Mouse (Mus musculus): ENCODE results near the gene Cdc42se2. TPM values are rescaled to one million over a fixed set of nuclear protein-coding genes. Genes with fewer than 3 reads are reported as not detected.

Cdc42se2 gene
- total and polyA plus RNA-seq, 3 experiments, result 97.4 to 227 (median 99.1) TPM

- no peaks in the 10 kb centered on the region for H3K9me3 ChIP-seq (replicated peaks; ENCODE audit: low read length)
Measured at GRCm38 (mm10) chr11:54802621-54803020, 15.1 kb upstream of the Cdc42se2 start.

GRCm38 (mm10) chr11:54801791-54802558 is 14.5 kb upstream of the Cdc42se2 start:
- Histone ChIP-seq H3K27me3 (replicated peaks) (no peaks in the 10 kb centered on the region), H3K4me1 (ENCODE audit: control insufficient read depth in 1 of 2, insufficient read depth in 2 of 2) (peaks cover under 1% of the 10 kb centered on the region in 2 experiments), H3K4me3 (replicated peaks in 1 of 3; ENCODE audit: low read depth in 2 of 3, low read length in 2 of 3, poor library complexity in 1 of 3) (no peak overlapping the region), H3K9me3 (replicated peaks; ENCODE audit: low read length) (no peaks in the 10 kb centered on the region), H3K9ac (ENCODE audit: insufficient read depth, low read depth) (no peak overlapping the region), H3K27ac (ENCODE audit: insufficient read depth, low read depth) (no peak overlapping the region), H3K36me3 (replicated peaks in 1 of 2; ENCODE audit: control insufficient read depth in 1 of 2, insufficient read depth in 1 of 2, low read length in 1 of 2) (no peaks in the 10 kb centered on the region), H3K4me2 (ENCODE audit: insufficient read depth, low read depth, poor library complexity, severe bottlenecking) (no peak overlapping the region), H3K79me2 (replicated peaks; ENCODE audit: control insufficient read depth, extremely low read depth, insufficient read depth, poor library complexity, severe bottlenecking) (no peaks in the 10 kb centered on the region)
- dilution Hi-C loops (cut with MboI; ENCODE audit: extremely low pct_ligation_motif_present, extremely low pct_unique_long_range_greater_than_20kb, low sequenced_read_pairs) (no loop called here), in situ Hi-C loops (cut with MboI; ENCODE audit: low pct_ligation_motif_present, low pct_unique_long_range_greater_than_20kb, low sequenced_read_pairs) (no loop called here)
- no peak for DNase-seq (ENCODE audit: extremely low read depth)
- TF ChIP-seq NRF1 (IDR thresholded peaks at IDR 0.05; ENCODE audit: low read depth, low read length), result no peak
- TF ChIP-seq MAX (IDR thresholded peaks at IDR 0.05; ENCODE audit: low read length), result no peak
- TF ChIP-seq ZC3H11A (IDR thresholded peaks at IDR 0.05; ENCODE audit: low read depth, low read length), result no peak
- no peak for TF ChIP-seq USF1 (IDR thresholded peaks at IDR 0.05; ENCODE audit: low read depth, low read length)
- no peak for TF ChIP-seq CHD1 (IDR thresholded peaks at IDR 0.05; ENCODE audit: low read depth, low read length)
- TF ChIP-seq MXI1 (IDR thresholded peaks at IDR 0.05; ENCODE audit: low read depth, low read length), result no peak
- no peak for TF ChIP-seq EP300 (IDR thresholded peaks at IDR 0.05; ENCODE audit: low read length)
- no peak for TF ChIP-seq HCFC1 (IDR thresholded peaks at IDR 0.05; ENCODE audit: low read depth, low read length)
- no peak for TF ChIP-seq KAT2A (IDR thresholded peaks at IDR 0.05; ENCODE audit: insufficient replicate concordance, low read length)
- no peak for TF ChIP-seq TBP (conservative IDR thresholded peaks at IDR 0.05; ENCODE audit: low read depth, low read length)
- no peak for TF ChIP-seq ZMIZ1 (IDR thresholded peaks at IDR 0.05; ENCODE audit: low read depth, low read length)
- no peak for TF ChIP-seq BHLHE40 (IDR thresholded peaks at IDR 0.05; ENCODE audit: low read depth, low read length)
- TF ChIP-seq MYC (IDR thresholded peaks at IDR 0.05; ENCODE audit: low read depth, low read length), result no peak
- TF ChIP-seq GABPA (IDR thresholded peaks at IDR 0.05; ENCODE audit: insufficient replicate concordance, low read depth, low read length), result no peak
- no peak for TF ChIP-seq TCF12 (IDR thresholded peaks at IDR 0.05; ENCODE audit: low read depth, low read length)
- no peak for TF ChIP-seq MAZ (IDR thresholded peaks at IDR 0.05; ENCODE audit: low read depth, low read length)

More at GRCm38 (mm10) chr11:54802621-54803020, 15.1 kb upstream of the Cdc42se2 start:
- no peak for DNase-seq (ENCODE audit: extremely low read depth)
- in situ Hi-C loops (cut with MboI; ENCODE audit: low pct_ligation_motif_present, low pct_unique_long_range_greater_than_20kb, low sequenced_read_pairs) (no loop called here), dilution Hi-C loops (cut with MboI; ENCODE audit: extremely low pct_ligation_motif_present, extremely low pct_unique_long_range_greater_than_20kb, low sequenced_read_pairs) (no loop called here)
- H3K4me2 ChIP-seq (ENCODE audit: insufficient read depth, low read depth, poor library complexity, severe bottlenecking), result no peak overlapping the region
- TF ChIP-seq SIN3A (IDR thresholded peaks at IDR 0.05; ENCODE audit: low read length) (no peak), USF2 (conservative IDR thresholded peaks at IDR 0.05; ENCODE audit: low read depth, low read length) (no peak), SMC3 (IDR thresholded peaks at IDR 0.05; ENCODE audit: low read depth, low read length) (no peak), ETS1 (conservative IDR thresholded peaks at IDR 0.05; ENCODE audit: low read depth, low read length) (no peak), MAX (IDR thresholded peaks at IDR 0.05; ENCODE audit: low read length) (no peak), ZNF384 (IDR thresholded peaks at IDR 0.05; ENCODE audit: low read depth, low read length) (no peak), RAD21 (IDR thresholded peaks at IDR 0.05; ENCODE audit: low read depth, low read length) (no peak)
- no peaks in the 10 kb centered on the region for H3K27me3 ChIP-seq (replicated peaks)
- H3K4me1 ChIP-seq (ENCODE audit: control insufficient read depth in 1 of 2, insufficient read depth in 2 of 2), result peaks cover 7% of the 10 kb centered on the region in 2 experiments
- no peak overlapping the region for H3K27ac ChIP-seq (ENCODE audit: insufficient read depth, low read depth)
- H3K9ac ChIP-seq (ENCODE audit: insufficient read depth, low read depth), result no peak overlapping the region
- no peak overlapping the region for H3K4me3 ChIP-seq (replicated peaks in 1 of 3; ENCODE audit: low read depth in 2 of 3, low read length in 2 of 3, poor library complexity in 1 of 3)
- no peaks in the 10 kb centered on the region for H3K36me3 ChIP-seq (replicated peaks in 1 of 2; ENCODE audit: control insufficient read depth in 1 of 2, insufficient read depth in 1 of 2, low read length in 1 of 2)
- H3K79me2 ChIP-seq (replicated peaks; ENCODE audit: control insufficient read depth, extremely low read depth, insufficient read depth, poor library complexity, severe bottlenecking), result no peaks in the 10 kb centered on the region
